Mouse (Mus musculus) hindbrain, embryonic 14.5 days (tissue): ENCODE measurements around the gene Ssbp1. TPM values are rescaled to one million over a fixed set of nuclear protein-coding genes. Genes with fewer than 3 reads are reported as not detected.

Experiments used
- ATAC-seq: fragments of 200-750 bp; cut with Nextera tagmentation; 2 replicates; pipeline ENCODE4 v1.8.0; 2017; ENCODE audit warnings: moderate number of reproducible peaks, mild to moderate bottlenecking, moderate TSS enrichment, moderate library complexity; ENCODE audit not compliant: low FRiP score
- DNase-seq: peaks from one replicate; pipeline ENCODE4 v3.0.0-alpha.2; 2015; ENCODE audit warnings: low spot score
- H3K27ac ChIP-seq: fragments of 300-500 bp; sonication (generic); 2 replicates; pipeline ENCODE4 v1.5.1; 2014; ENCODE audit warnings: mild to moderate bottlenecking, moderate library complexity
- H3K27me3 ChIP-seq: fragments of 300-500 bp; sonication (generic); 2 replicates; pipeline ENCODE4 v1.6.1; 2014; ENCODE audit warnings: mild to moderate bottlenecking, low read length, mixed read lengths; ENCODE audit not compliant: control insufficient read depth, insufficient read depth
- H3K36me3 ChIP-seq: fragments of 300-500 bp; sonication (generic); replicated peaks from 2 replicates; pipeline ENCODE4 v1.6.1; 2014; ENCODE audit not compliant: control insufficient read depth, insufficient read depth
- H3K4me1 ChIP-seq: fragments of 300-500 bp; sonication (generic); replicated peaks from 2 replicates; pipeline ENCODE4 v1.6.1; 2014; ENCODE audit warnings: antibody characterized with exemption, low read length, mixed read lengths; ENCODE audit not compliant: control insufficient read depth, insufficient read depth
- H3K4me2 ChIP-seq: fragments of 300-500 bp; sonication (generic); replicated peaks from 2 replicates; pipeline ENCODE4 v1.6.1; 2014; ENCODE audit warnings: mild to moderate bottlenecking, moderate library complexity
- H3K4me3 ChIP-seq: fragments of 300-500 bp; sonication (generic); replicated peaks from 2 replicates; pipeline ENCODE4 v1.5.1; 2014; ENCODE audit warnings: mild to moderate bottlenecking, low read length
- H3K9ac ChIP-seq: fragments of 300-500 bp; sonication (generic); 2 replicates; pipeline ENCODE4 v1.6.1; 2014
- H3K9me3 ChIP-seq: fragments of 300-500 bp; sonication (generic); 2 replicates; pipeline ENCODE4 v1.6.1; 2016; ENCODE audit warnings: low read length; ENCODE audit not compliant: control insufficient read depth
- WGBS: fragments of 180-500 bp; shearing (Covaris S2); extraction: QIAGEN DNeasy Blood & Tissue Kit; methylation state at CpG from one replicate; pipeline ENCODE4 v1.1.7; 2014; 5-methylcytosine and 5-hydroxymethylcytosine counted together
- polyA plus RNA-seq: library from polyadenylated mRNA; unstranded; fragments of >200 nt; fragmentation: Nextera tagmentation; extraction: Ambion mirVana; gene quantifications from 2 replicates; pipeline ENCODE4 v1.2.1, GENCODE M21; 2014

Gene Ssbp1
- polyA plus RNA-seq, 1 experiment from 2014 or later: 85.7 TPM

GRCm38 (mm10) chr6:40519408-40519807 is 48.3 kb downstream of the Ssbp1 start, which contains the start of gene Prss37:
Gene Prss37 (minus strand): TSS chr6:40519508.
- H3K4me2 ChIP-seq: no peak within 1 kb of the TSS
- H3K27ac ChIP-seq: no peak within 1 kb of the TSS
- no peaks in the 10 kb centered on the region for H3K36me3 ChIP-seq
- 60% methylated on average over 1 of the region's 1 CpGs for WGBS
- no peak within 1 kb of the TSS for H3K4me3 ChIP-seq
- no peak for DNase-seq
- H3K27me3 ChIP-seq: no peaks in the 10 kb centered on the region
- no peak for ATAC-seq
- no peaks in the 10 kb centered on the region for H3K4me1 ChIP-seq
- no peaks in the 10 kb centered on the region for H3K9me3 ChIP-seq
- H3K9ac ChIP-seq: no peak within 1 kb of the TSS

Other genes starting within 250 kb of the Ssbp1 start
- gene Agk, start 146.2 kb upstream of the Ssbp1 start, polyA plus RNA-seq: 54.9 and 62.9 TPM in 2 replicates
- 19.9 and 23.2 TPM in 2 replicates for gene E330009J07Rik, start 35.2 kb upstream of the Ssbp1 start, polyA plus RNA-seq
- 0.13 and 0.17 TPM in 2 replicates for gene Wee2, start 32.3 kb upstream of the Ssbp1 start, polyA plus RNA-seq
- gene Tas2r137, start 19.9 kb downstream of the Ssbp1 start, polyA plus RNA-seq: 0.24 and 0.33 TPM in 2 replicates
- gene Tas2r108, start 22.2 kb downstream of the Ssbp1 start, polyA plus RNA-seq: not detected in 2 replicates
- not detected in 2 replicates for gene Prss37, start 48.2 kb downstream of the Ssbp1 start, polyA plus RNA-seq
- 0.08 and 0.13 TPM in 2 replicates for gene Olfr461, start 83.7 kb downstream of the Ssbp1 start, polyA plus RNA-seq
- gene Olfr460, start 98.1 kb downstream of the Ssbp1 start, polyA plus RNA-seq: not detected in 2 replicates
- gene Clec5a, start 114.5 kb downstream of the Ssbp1 start, polyA plus RNA-seq: 0.25 and 0.59 TPM in 2 replicates
- gene Tas2r138, start 142.0 kb downstream of the Ssbp1 start, polyA plus RNA-seq: not detected in 2 replicates
- 0.13 and 0.28 TPM in 2 replicates for gene Mgam, start 157.5 kb downstream of the Ssbp1 start, polyA plus RNA-seq